Mouse (Mus musculus): ENCODE measurements around the gene Zfpm1. TPM values are rescaled to one million over a fixed set of nuclear protein-coding genes. Genes with fewer than 3 reads are reported as not detected.
A peak's percentile ranks its signal among the peaks of the same experiment; 100 is the strongest.

Zfpm1 gene
- polyA plus RNA-seq, 1 experiment from 2014 or later = 1.5 TPM

DNA sequence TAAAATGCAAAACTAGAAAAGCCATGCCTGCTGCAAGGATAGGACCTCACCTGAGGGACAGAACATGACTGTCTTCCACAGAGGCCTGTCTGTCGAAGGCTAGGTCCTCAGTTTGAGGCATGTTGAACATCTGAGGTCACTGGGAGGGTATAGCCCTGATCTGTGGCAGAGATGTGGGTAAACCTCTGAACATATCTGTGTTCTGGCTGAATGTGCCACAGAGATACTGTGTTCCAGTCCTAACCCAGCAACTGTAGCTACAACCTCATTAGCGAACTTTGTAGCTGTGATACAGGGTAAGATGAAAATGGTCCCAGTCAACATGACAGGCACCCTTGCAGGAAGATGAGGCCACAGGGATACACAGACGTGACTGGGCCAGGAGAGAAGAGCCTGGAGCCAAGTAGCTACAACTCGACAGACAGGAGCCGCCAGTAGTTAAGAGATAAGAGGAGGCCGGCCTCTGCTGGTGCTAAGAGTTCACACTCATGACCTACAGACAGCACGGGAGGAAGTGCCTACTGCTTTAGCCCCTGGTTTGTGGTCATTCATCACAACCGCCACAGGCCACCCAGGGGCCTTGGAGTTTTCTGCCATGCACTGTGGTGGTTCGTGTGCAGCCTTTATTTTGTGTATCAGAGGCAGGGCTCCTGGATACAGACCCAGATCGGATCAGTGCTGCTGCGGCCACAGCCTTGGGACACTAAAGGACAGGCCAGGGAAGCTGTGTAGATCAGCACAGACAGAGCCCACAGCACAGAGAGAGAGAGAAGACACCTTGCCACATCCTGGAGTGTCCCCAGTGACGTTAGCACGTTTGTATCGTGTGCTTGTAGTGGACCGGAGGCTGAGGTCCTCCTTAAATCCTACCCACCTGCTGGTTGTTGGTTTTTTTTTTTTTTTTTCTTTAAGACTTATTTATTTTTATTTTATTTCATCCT, 67.7 kb downstream of the Zfpm1 start:
- 52% methylated on average over 15 of the region's 15 CpGs for WGBS
- Histone ChIP-seq H3K9me3 (replicated peaks) (no peaks in the 10 kb centered on the region), H3K27me3 (ENCODE audit: low read depth, poor library complexity, severe bottlenecking) (peaks cover 62% of the 10 kb centered on the region), H3K4me1 (peaks cover 36% of the 10 kb centered on the region), H3K27ac (replicated peaks) (peak overlapping the region; percentile 67), H3K36me3 (no peaks in the 10 kb centered on the region), H3K4me3 (no peak overlapping the region)
- no peak for DNase-seq (ENCODE audit: low spot score)

DNA sequence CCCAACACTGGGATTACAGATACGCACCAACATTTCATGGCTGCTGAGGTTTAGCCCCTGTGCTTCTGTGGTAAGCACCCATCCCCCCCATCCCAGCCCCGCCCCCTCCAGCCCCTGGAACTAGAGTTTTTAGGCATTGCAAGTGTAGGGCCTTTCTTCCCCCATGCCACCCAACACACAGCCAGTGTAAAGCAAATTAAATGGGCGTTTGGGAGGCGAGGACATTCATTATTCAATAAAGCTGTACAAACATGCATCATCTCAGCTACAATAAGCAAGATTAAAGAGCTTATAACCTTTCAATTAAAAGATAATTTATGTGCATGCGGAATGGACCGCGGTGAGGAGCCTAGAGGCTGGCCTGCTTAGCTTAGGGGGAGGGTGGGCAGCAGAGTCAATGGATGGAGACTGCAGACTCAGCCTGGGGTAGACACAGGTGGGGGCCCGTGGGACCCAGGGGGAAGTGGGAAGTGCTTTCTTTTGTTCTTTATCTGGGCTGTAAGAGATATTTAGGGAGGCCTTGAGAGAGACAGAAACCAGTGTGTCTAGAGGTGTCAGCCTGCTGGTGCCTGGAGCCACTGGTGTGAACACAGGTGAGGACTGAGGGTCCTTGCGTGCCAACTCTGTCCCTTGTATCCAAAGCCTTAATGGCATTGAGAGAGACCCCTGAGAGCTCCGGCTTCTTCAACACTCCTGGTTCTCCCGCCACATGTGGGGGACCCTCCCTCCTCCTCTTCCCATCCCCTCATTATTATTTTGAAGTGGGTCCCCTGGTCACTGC, 68.6 kb downstream of the Zfpm1 start:
- Histone ChIP-seq H3K4me3 (peak overlapping the region; percentile 9; the same call in 1 of the 2 replicates), H3K27ac (replicated peaks) (peak overlapping the region; percentile 67), H3K4me1 (peaks cover 28% of the 10 kb centered on the region), H3K36me3 (no peaks in the 10 kb centered on the region), H3K9me3 (replicated peaks) (no peaks in the 10 kb centered on the region), H3K27me3 (ENCODE audit: low read depth, poor library complexity, severe bottlenecking) (peaks cover 53% of the 10 kb centered on the region)
- no peak for DNase-seq (ENCODE audit: low spot score)
- WGBS = 21% methylated on average over 11 of the region's 11 CpGs

DNA sequence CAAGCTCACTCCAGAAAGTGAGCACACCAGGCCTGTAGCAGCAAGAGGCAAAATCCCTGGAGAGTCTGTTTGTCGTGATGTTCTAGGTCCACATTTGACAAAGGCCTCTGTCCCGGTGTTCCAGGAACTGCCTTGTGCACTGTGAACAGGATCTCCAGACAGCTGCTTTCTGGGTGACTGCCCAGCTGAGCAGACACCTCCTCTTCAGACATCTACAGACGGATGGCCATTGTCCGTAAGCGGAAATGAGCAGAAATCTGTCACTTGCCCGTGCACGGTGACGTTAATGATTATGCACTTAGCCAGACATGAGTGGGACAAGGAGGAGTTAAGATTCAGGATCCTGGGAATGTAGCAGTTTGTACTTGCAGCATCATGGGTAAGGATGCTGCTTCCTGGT, 72.2 kb downstream of the Zfpm1 start:
- DNase-seq (ENCODE audit: low spot score) = no peak
- Histone ChIP-seq H3K27ac (replicated peaks) (no peak overlapping the region), H3K4me3 (no peak overlapping the region), H3K9me3 (replicated peaks) (no peaks in the 10 kb centered on the region), H3K36me3 (no peaks in the 10 kb centered on the region), H3K4me1 (peaks cover 28% of the 10 kb centered on the region), H3K27me3 (ENCODE audit: low read depth, poor library complexity, severe bottlenecking) (peaks cover 50% of the 10 kb centered on the region; the same call in 1 of the 2 replicates)
- WGBS = 92% methylated on average over 8 of the region's 8 CpGs

DNA sequence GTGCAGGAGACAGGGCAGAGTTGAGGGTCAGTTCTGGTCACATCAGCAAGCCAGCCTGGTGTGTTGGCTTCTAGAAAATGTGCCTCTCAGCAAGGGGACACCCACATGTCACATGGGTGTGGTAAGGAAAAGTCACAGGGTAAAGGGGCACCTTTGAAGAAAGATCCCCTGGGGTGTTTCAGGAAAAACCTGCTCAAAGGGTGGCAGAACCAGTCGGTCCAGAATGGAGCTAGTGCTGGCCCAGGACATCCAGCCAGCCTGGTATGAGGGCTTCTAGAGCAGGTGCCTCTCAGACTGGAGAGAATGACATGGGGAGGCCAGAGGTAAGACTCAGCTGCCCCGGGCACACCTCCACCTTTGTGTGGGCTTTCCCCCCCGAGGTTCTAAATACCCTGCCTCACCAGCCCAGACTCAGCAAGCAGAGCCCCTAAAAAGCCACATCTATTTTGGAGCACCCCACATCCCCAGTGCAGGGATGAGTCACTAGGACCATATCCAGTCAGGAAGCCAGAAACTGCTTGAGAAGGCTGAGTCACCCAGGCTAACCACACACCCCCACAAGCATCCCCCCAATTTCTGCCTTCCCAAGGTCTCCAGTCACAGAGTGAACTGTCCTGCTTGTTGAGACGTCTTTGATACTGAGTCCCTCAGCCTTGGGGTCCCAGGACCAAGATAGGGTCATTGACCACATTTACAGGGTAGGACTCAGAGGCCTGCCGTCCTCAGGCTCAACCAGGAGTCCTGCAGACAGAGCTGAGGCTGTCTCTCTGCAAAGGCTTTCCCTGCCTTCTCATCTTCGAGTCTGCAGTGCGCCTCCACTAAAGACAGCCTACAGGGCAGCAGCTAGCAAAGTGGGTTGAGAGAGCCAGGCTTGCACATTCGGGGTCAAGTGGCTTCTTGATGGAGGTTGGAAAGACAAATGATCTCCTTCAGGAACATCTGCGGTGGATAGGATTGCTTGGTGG, 74.0 kb downstream of the Zfpm1 start:
- peaks cover 39% of the 10 kb centered on the region for H3K27me3 ChIP-seq (ENCODE audit: low read depth, poor library complexity, severe bottlenecking)
- DNase-seq (ENCODE audit: low spot score) = no peak
- peaks cover 11% of the 10 kb centered on the region for H3K4me1 ChIP-seq
- no peaks in the 10 kb centered on the region for H3K36me3 ChIP-seq
- WGBS = 72% methylated on average over 9 of the region's 9 CpGs
- H3K9me3 ChIP-seq (replicated peaks) = no peaks in the 10 kb centered on the region
- H3K4me3 ChIP-seq = no peak overlapping the region
- no peak overlapping the region for H3K27ac ChIP-seq (replicated peaks)

DNA sequence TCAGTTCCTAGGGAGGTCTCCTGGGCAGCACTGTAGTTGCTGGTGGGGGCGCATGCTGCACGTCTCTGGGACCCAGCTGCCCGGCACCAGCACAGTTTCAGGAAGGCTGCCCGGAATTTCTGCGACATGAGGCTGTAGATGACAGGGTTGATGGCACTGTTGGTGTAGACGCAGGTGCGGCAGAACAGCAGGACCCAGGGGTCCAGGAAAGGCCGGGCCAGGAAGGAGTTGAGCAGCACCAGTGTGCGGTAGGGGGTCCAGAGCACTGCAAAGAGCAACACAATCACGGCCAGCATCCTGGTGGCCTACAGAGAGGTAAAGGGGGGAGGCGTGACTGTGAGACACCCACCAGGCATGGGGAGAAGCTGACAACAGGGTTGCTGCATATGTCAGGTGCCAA, 75.3 kb downstream of the Zfpm1 start:
- Histone ChIP-seq H3K27me3 (ENCODE audit: low read depth, poor library complexity, severe bottlenecking) (peaks cover 32% of the 10 kb centered on the region), H3K36me3 (no peaks in the 10 kb centered on the region), H3K4me1 (peaks cover 1% of the 10 kb centered on the region; the same call in 1 of the 2 replicates), H3K4me3 (no peak overlapping the region), H3K9me3 (replicated peaks) (no peaks in the 10 kb centered on the region), H3K27ac (replicated peaks) (no peak overlapping the region)
- whole genome bisulfite sequencing = 56% methylated on average over 11 of the region's 11 CpGs
- DNase-seq (ENCODE audit: low spot score) = no peak

DNA sequence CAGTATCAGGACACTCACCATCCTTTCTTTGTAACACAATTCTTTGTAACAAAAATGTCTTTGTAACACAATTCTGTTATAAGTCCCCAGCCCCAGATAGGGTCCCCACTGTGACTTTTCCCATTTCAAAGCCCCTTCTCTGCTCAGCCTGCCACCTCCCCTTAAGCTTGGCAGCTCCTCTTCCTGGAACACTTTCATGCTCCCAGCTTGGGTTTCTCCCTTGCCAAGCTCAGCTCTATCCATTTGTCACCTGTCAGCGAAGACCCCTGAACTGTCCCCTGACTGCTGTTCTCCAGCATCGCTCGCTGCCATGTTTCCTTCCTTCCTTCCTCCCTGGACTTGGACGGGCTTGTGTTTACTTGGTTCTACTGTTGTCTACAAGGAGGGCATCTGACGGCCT, 75.7 kb downstream of the Zfpm1 start:
- Histone ChIP-seq H3K4me3 (no peak overlapping the region), H3K27me3 (ENCODE audit: low read depth, poor library complexity, severe bottlenecking) (peaks cover 34% of the 10 kb centered on the region)
- 89% methylated on average over 5 of the region's 5 CpGs for WGBS

DNA sequence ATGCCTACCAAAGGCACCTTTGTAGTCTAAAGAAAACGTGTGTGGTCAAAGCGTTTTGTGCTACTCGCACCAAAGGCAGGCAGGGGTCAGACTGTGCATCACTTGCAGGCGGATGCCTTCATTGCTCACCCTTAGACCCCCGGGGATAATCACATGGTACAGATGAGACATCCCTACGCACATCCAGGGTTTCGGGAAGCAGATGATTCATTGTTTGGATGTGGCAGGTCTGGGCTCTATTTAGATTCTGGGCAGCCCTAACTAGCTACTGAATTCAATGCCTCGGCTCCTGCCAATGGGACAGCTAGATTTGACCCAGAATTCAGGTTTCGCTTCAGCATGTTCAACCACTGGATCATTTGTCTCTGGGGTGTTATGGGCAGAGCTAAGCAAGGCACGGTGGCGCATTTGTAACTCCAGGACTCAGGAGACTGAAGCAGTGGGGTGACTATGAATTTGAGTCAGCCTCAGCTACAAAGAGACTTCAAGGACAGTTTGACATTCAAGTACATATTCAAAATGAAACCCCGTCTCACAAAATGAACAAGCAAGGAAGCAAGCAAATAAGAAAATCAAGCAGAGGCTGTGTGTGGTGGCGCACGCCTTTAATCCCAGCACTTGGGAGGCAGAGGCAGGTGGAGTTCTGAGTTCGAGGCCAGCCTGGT, 77.3 kb downstream of the Zfpm1 start:
- H3K9me3 ChIP-seq (replicated peaks) = no peaks in the 10 kb centered on the region

More for the DNA sequence above, 75.7 kb downstream of the Zfpm1 start:
- Histone ChIP-seq H3K9me3 (replicated peaks) (no peaks in the 10 kb centered on the region), H3K4me1 (no peaks in the 10 kb centered on the region), H3K36me3 (no peaks in the 10 kb centered on the region), H3K27ac (replicated peaks) (no peak overlapping the region)
- no peak for DNase-seq (ENCODE audit: low spot score)

DNA sequence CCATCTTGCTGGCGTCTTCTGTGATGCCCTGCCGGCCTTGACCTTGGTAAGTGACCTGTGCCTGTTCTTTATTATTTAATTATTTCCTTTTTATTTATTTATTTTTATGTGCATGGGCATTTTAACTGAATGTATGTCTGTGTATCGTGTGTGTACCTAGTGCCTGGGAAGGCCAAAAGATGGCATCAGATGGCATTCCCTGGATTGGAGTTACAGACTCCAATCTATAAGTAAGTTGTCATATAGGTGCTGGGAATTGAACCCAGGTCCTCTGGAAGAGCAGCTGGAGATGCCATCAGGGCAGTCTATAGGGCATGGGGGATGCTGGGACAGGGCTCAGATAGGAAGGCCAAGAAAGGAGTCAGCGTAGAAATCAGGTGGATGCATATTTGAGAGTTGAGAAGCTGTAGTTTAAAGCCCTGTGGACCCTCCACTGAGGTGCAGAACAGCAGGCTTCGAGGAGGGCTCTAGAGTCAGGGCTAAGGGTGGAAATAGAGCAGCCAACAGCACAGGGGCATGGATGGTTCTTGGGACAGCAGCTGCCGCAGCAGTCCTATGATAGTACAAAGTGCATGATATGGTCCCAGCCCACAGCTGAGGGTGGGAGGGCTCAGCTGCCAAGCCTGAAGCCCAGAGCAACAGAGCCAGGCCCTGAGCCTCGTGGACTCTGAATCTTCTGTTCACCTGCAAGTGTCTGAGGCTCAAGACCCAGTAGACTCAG, 78.9 kb downstream of the Zfpm1 start, which contains the start of gene Trhr2:
TSS of gene Trhr2 (minus strand) at position 51 of the 721 bp plus-strand sequence.
- H3K4me3 ChIP-seq = no peak within 1 kb of the TSS
- no peaks in the 10 kb centered on the region for H3K9me3 ChIP-seq (replicated peaks)
- H3K36me3 ChIP-seq = no peaks in the 10 kb centered on the region
- peaks cover 31% of the 10 kb centered on the region for H3K27me3 ChIP-seq (ENCODE audit: low read depth, poor library complexity, severe bottlenecking)
- no peak within 1 kb of the TSS for H3K27ac ChIP-seq (replicated peaks)
- H3K4me1 ChIP-seq = no peaks in the 10 kb centered on the region
- DNase-seq (ENCODE audit: low spot score) = no peak
- WGBS = 85% methylated on average over 7 of the region's 7 CpGs

More for the DNA sequence above, 77.3 kb downstream of the Zfpm1 start:
- no peak overlapping the region for H3K4me3 ChIP-seq
- 79% methylated on average over 15 of the region's 15 CpGs for WGBS
- no peak overlapping the region for H3K27ac ChIP-seq (replicated peaks)
- no peak for DNase-seq (ENCODE audit: low spot score)
- H3K36me3 ChIP-seq = no peaks in the 10 kb centered on the region
- H3K4me1 ChIP-seq = no peaks in the 10 kb centered on the region
- H3K27me3 ChIP-seq (ENCODE audit: low read depth, poor library complexity, severe bottlenecking) = peaks cover 33% of the 10 kb centered on the region

DNA sequence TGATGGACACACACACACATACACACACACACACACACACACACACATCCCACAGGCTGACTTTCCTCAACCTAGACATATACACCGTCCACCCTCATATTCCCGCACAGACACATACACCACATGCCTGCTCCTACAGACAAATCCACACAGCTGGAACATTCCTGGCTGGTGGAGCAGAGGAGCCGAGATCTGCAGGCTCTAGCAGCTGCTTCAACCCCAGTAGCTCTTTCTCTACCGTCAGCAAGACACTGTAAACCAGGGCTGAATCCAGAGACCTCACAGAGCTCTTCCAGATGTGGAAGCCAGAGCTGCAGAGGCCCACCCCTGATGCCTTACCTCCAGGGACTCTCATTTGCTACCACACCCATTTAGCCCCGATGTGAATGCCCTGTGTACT, 80.3 kb downstream of the Zfpm1 start:
- no peaks in the 10 kb centered on the region for H3K36me3 ChIP-seq
- WGBS = 59% methylated on average over 5 of the region's 5 CpGs
- no peaks in the 10 kb centered on the region for H3K4me1 ChIP-seq
- no peak overlapping the region for H3K27ac ChIP-seq (replicated peaks)
- H3K9me3 ChIP-seq (replicated peaks) = no peaks in the 10 kb centered on the region
- H3K4me3 ChIP-seq = no peak overlapping the region
- DNase-seq (ENCODE audit: low spot score) = no peak
- H3K27me3 ChIP-seq (ENCODE audit: low read depth, poor library complexity, severe bottlenecking) = peaks cover 17% of the 10 kb centered on the region

DNA sequence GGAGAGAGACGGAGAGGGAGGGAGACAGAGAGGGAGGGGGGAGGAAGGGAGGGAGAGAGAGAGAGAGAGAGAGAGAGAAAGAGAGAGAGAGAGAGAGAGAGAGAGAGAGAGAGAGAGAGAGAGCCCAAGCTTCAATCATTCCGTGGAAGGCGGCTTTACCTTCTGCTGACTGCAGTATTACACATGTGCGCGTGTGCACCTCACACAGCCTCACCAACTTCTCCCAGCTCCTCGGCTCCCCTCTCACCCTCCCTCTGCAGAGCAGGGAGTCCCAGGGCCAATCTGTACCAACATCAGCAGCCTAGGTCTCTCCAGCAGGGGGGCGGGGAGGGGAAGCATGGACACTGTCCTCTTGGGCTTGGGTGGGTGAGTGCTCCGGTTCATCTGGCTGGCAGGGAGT, 81.0 kb downstream of the Zfpm1 start:
- Histone ChIP-seq H3K4me3 (no peak overlapping the region), H3K27ac (replicated peaks) (no peak overlapping the region), H3K36me3 (no peaks in the 10 kb centered on the region), H3K4me1 (no peaks in the 10 kb centered on the region), H3K27me3 (ENCODE audit: low read depth, poor library complexity, severe bottlenecking) (peaks cover 16% of the 10 kb centered on the region; the same call in 1 of the 2 replicates), H3K9me3 (replicated peaks) (no peaks in the 10 kb centered on the region)
- DNase-seq (ENCODE audit: low spot score) = no peak
- WGBS = 40% methylated on average over 8 of the region's 8 CpGs

DNA sequence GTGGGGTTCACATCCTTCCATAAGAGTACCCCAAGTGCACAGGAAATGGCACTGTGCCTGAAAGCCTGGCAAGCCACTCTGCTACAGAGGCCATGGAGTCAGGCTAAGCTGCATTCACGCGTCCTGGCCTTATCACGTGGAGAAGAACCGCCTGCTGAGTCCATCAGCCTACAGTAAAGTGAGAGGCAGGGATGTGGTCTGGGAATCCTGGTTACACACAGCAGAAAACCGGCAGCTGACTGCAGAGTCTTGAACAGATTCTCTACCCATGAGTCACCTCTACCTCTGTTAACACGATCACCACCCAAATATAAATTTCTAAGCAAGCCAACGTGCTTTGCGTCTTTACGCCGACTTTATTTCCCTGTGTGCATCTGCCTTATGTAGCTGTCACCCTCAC, 86.6 kb downstream of the Zfpm1 start:
- peaks cover 7% of the 10 kb centered on the region for H3K4me1 ChIP-seq
- H3K9me3 ChIP-seq (replicated peaks) = no peaks in the 10 kb centered on the region
- 77% methylated on average over 10 of the region's 10 CpGs for WGBS
- DNase-seq (ENCODE audit: low spot score) = no peak
- no peak overlapping the region for H3K27ac ChIP-seq (replicated peaks)
- no peak overlapping the region for H3K4me3 ChIP-seq
- 0 out of 2 replicates have a peak, but pooled peaks cover 2% of the 10 kb centered on the region for H3K27me3 ChIP-seq (ENCODE audit: low read depth, poor library complexity, severe bottlenecking)
- H3K36me3 ChIP-seq = no peaks in the 10 kb centered on the region

Measured in midbrain, embryonic 10.5 days (tissue).